Mouse (Mus musculus) left cerebral cortex, adult 8-10 months (tissue): ENCODE measurements at regions not wholly inside any gene's neighbourhood (a gene's known extent, or its start where the extent isn't known, plus 50 kb on each side); places are given as distances from the start of the nearest gene placed in this dataset.

Source experiments
- DNase-seq, 2 experiments: peaks; one replicate each; pipeline ENCODE4 v3.0.0; 2022; ENCODE audit warnings: low spot score in 2 of 2

DNA sequence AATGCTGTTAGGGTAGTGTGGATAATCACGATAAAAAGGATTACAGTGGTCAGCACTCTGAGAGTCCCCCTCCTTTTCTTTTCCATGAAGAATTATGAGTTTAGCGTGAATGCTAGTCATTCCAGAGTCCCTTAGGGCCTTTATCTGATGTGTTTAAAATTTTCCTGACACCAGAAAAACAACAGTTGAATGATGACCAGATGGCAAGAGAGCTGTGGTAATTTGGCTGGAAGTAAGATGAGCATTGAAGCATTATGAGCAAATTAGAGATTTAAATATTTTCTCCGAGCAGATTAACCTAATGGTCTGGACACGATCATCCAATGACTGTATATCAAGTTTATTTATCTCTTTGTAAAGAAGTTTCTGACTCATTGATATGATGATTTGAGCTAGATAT is 417.1 kb upstream of the Igbp1b start:
- no peak for DNase-seq

DNA sequence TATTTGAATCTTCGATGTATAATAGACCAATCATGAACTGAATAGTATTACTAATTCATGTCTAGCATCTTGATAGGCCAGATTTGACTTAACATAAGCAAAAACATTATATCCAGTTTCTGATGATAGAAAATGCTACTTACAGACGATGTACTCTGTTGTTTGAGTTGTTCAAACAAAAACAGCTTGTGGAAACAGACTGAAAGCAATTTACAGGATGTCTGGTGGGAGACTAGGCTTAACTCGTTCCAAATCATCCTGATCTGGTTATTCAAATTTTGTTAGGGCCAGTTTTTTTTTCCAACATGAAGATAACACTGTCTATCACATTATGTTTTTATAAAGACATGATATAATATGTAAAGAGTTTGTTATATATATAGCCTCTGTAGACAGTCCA is 369.4 kb upstream of the Igbp1b start:
- DNase-seq = no peak

DNA sequence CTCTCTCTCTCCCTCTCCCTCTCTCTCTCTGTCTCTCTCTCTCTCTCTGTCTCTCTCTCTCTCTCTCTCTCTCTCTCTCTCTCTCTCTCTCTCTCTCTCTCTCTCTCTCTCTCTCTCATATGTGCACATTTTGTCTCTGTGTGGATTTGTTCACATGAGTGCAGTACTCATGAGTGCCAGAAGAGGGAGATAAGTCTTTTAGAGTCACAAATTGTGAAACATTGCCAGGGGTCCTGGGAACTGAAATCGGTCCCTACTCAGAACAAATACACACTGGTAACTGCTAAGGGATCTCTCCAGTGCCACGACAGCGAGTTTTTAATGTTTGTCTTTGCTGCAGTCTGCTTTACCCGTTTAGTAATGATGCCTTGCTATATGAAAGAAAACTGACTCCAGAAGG is 356.2 kb upstream of the Igbp1b start:
- DNase-seq = no peak

DNA sequence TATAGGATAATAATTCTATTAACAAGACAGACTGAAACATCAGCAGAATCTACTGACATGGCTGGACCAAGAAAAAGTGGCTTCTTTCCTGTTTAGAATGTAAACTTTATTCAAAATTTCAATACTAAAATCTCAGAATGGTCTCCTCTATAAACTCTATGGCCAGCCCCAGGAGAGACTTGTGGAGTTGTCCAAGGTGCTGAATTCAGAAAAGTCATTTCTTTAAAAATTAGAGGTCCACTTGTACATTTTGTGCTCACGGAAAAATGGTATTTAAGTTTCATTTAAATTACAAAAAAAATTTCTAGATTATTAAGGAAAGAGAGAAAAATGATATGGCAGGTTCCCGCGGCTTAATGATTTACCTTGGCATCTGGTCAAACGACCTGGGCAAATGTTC is 352.2 kb upstream of the Igbp1b start:
- DNase-seq = no peak
